27 mouse cellular contexts compared by ENCODE assay signal in the genomic region with DNA sequence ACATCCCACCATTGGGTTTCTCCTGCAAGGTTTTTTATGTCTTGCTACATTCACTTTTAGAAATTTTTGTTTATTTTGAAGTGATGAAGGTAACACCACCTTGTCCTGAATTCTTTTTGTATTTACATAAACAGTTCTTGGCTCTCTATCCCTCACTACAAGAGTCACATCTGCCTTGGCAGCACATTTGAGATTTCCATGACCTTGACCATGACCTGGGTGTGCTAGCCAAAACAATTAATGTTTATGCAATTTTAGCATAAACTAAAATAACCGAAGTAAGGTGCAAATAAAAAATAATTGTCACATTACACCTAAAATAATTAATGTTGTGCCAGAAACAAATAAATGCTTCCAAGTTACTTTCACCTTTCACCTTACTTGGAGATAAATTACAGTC. TPM values are rescaled to one million over a fixed set of nuclear protein-coding genes. Genes with fewer than 3 reads are reported as not detected.
DNase-seq lines count a peak whose midpoint lies in the region; TF ChIP-seq lines count a peak whose summit lies in the region.
"Had no signal": no experiment of that assay in that cellular context is flagged by ENCODE, and none has a peak within 500 bp of the region (broad histone marks: within the 10 kb centered on the region; RNA-seq: fewer than 3 reads in every experiment).

No protein-coding gene starts in this region.

- no peaks in the 10 kb centered on the region for H3K79me2 ChIP-seq in liver, adult 2 months (ENCODE audit: control insufficient read depth, insufficient read depth, low read length)

- peak; percentile 60 for DNase-seq in adrenal gland, adult 2 months
- DNase-seq in adrenal gland, postnatal 25 days: no peak
- peak; percentile 39 for DNase-seq in adrenal gland, postnatal 14 days
- no peak for DNase-seq in adrenal gland, postnatal 4 days (ENCODE audit: low spot score in 2 of 2)
- peak; percentile 90 for DNase-seq in liver, adult 2 months (ENCODE audit: extremely low read depth, low read depth, low spot score)
- no peak for DNase-seq in liver
- DNase-seq: B cell, adult 2 months; cerebellum, adult 11 months; cerebellum, adult 18-20 months; cerebellum, adult 8-10 months; cerebellum, adult 9-11 months; cerebellum, postnatal 14 days; cerebellum, postnatal 36 days; embryo, embryonic 11 days had no signal

- no peaks in the 10 kb centered on the region for H3K27me3 ChIP-seq in liver, adult 2 months (ENCODE audit: control insufficient read depth, insufficient read depth, low read length)
- H3K27me3 ChIP-seq: CH12.LX; embryonic facial prominence, embryonic 13.5 days; embryonic facial prominence, embryonic 15.5 days; forebrain, embryonic 12.5 days had no signal

- TF ChIP-seq POLR2A in liver, adult 2 months (IDR thresholded peaks at IDR 0.05; ENCODE audit: extremely low read depth, insufficient read depth, low read length): no peak

- peaks cover 11% of the 10 kb centered on the region for H3K4me1 ChIP-seq in liver, adult 2 months (ENCODE audit: control insufficient read depth, insufficient read depth, low read length)
- H3K4me1 ChIP-seq: embryonic facial prominence, embryonic 13.5 days; embryonic facial prominence, embryonic 15.5 days; forebrain, embryonic 10.5 days; forebrain, embryonic 12.5 days had no signal

- H3K4me3 ChIP-seq in liver, adult 2 months (ENCODE audit: insufficient read depth, low read depth, low read length): no peak overlapping the region
- H3K4me3 ChIP-seq: embryonic facial prominence, embryonic 13.5 days; embryonic facial prominence, embryonic 15.5 days; erythroblast, embryonic 14.5 days; forebrain, embryonic 10.5 days; forebrain, embryonic 12.5 days had no signal

- H3K9ac ChIP-seq in liver, adult 2 months (ENCODE audit: low read depth, low read length): no peak overlapping the region
- H3K9ac ChIP-seq: embryonic facial prominence, embryonic 13.5 days; embryonic facial prominence, embryonic 15.5 days; forebrain, embryonic 12.5 days had no signal

- WGBS in liver, adult 2 months: 17% methylated on average over 1 of the region's 1 CpGs

- H3K36me3 ChIP-seq in liver, adult 2 months (ENCODE audit: control insufficient read depth, insufficient read depth, low read length): no peaks in the 10 kb centered on the region
- H3K36me3 ChIP-seq: embryonic facial prominence, embryonic 13.5 days; embryonic facial prominence, embryonic 15.5 days; forebrain, embryonic 10.5 days; forebrain, embryonic 12.5 days; G1E had no signal

- TF ChIP-seq CTCF in liver, adult 2 months (IDR thresholded peaks at IDR 0.05; ENCODE audit: low read depth, low read length): no peak

- no peak overlapping the region for H3K27ac ChIP-seq in liver, adult 2 months (replicated peaks; ENCODE audit: insufficient read depth, low read depth, low read length)
- H3K27ac ChIP-seq: embryonic facial prominence, embryonic 13.5 days; embryonic facial prominence, embryonic 15.5 days; forebrain, embryonic 10.5 days; forebrain, embryonic 12.5 days had no signal

RNA-seq across cellular contexts. Expression of a gene that starts 6.4 kb away (rescaled TPM):
- total RNA-seq in adrenal gland, adult 2 months (2021): 100 to 1,000 TPM; 208 to 632 TPM
- polyA plus RNA-seq in adrenal gland, adult 2 months (2012; rRNA removed): 253 and 549 TPM in 2 replicates
- total RNA-seq in adrenal gland, postnatal 25 days (2021): 830 and 852 TPM in 2 replicates
- total RNA-seq in adrenal gland, postnatal 14 days (2021): 99.6 and 157 TPM in 2 replicates
- total RNA-seq in adrenal gland, postnatal 4 days (2021): 10 to 100 TPM; 79.4 to 85.0 TPM
- total RNA-seq in liver, adult 2 months (2014; rRNA removed): 467 and 510 TPM in 2 replicates
- 388 and 397 TPM in 2 replicates for polyA plus RNA-seq in liver, adult 2 months (2012; rRNA removed)

RNA-seq across cellular contexts. Expression of a gene that starts 7.2 kb away (rescaled TPM):
- total RNA-seq in adrenal gland, adult 2 months (2021): not detected
- polyA plus RNA-seq in adrenal gland, adult 2 months (2012; rRNA removed): not detected in 2 replicates
- 0.39 TPM in 1 of 2 replicates, not detected in the other for total RNA-seq in adrenal gland, postnatal 25 days (2021)
- not detected in 2 replicates for total RNA-seq in adrenal gland, postnatal 14 days (2021)
- not detected for total RNA-seq in adrenal gland, postnatal 4 days (2021)
- not detected in 2 replicates for total RNA-seq in liver, adult 2 months (2014; rRNA removed)
- polyA plus RNA-seq in liver, adult 2 months (2012; rRNA removed): 0.05 TPM in 1 of 2 replicates, not detected in the other
- total RNA-seq: CH12.LX; common myeloid progenitor, adult 5-6 weeks; G1E had no signal
- polyA plus RNA-seq: CD4-positive, CD25-positive, alpha-beta regulatory T cell, adult 4 months; embryonic facial prominence, embryonic 11.5 days; embryonic facial prominence, embryonic 13.5 days; embryonic facial prominence, embryonic 15.5 days; erythroblast, embryonic 14.5 days; forebrain, embryonic 10.5 days; forebrain, embryonic 12.5 days; forebrain, embryonic 14.5 days; forebrain, embryonic 16.5 days had no signal

RNA-seq across cellular contexts. Expression of a gene that starts 15.0 kb away (rescaled TPM):
- 10 to 100 TPM; 23.3 to 32.5 TPM for total RNA-seq in adrenal gland, adult 2 months (2021)
- 56.4 and 66.6 TPM in 2 replicates for polyA plus RNA-seq in adrenal gland, adult 2 months (2012; rRNA removed)
- 21.6 and 30.2 TPM in 2 replicates for total RNA-seq in adrenal gland, postnatal 25 days (2021)
- total RNA-seq in adrenal gland, postnatal 14 days (2021): 19.8 and 21.5 TPM in 2 replicates
- total RNA-seq in adrenal gland, postnatal 4 days (2021): 10 to 100 TPM; 21.9 to 27.4 TPM
- total RNA-seq in liver, adult 2 months (2014; rRNA removed): 4.0 and 4.8 TPM in 2 replicates
- polyA plus RNA-seq in liver, adult 2 months (2012; rRNA removed): 14.0 and 18.3 TPM in 2 replicates

RNA-seq across cellular contexts. Expression of a gene that starts 27.8 kb away (rescaled TPM):
- under 1 TPM in 1 of 2 experiments, not detected in 1; 0.81 TPM for total RNA-seq in adrenal gland, adult 2 months (2021)
- polyA plus RNA-seq in adrenal gland, adult 2 months (2012; rRNA removed): 0.55 TPM in 1 of 2 replicates, not detected in the other
- 1.6 TPM in 1 of 2 replicates, not detected in the other for total RNA-seq in adrenal gland, postnatal 25 days (2021)
- total RNA-seq in adrenal gland, postnatal 14 days (2021): 1.6 and 15.1 TPM in 2 replicates
- 10 to 100 TPM; 11.2 to 24.5 TPM for total RNA-seq in adrenal gland, postnatal 4 days (2021)
- 69.7 and 91.1 TPM in 2 replicates for total RNA-seq in liver, adult 2 months (2014; rRNA removed)
- 387 and 512 TPM in 2 replicates for polyA plus RNA-seq in liver, adult 2 months (2012; rRNA removed)
- total RNA-seq: CH12.LX had no signal
- polyA plus RNA-seq: CD4-positive, CD25-positive, alpha-beta regulatory T cell, adult 4 months; embryonic facial prominence, embryonic 13.5 days; frontal cortex, adult 2 months had no signal

RNA-seq across cellular contexts. Expression of a gene that starts 51.9 kb away (rescaled TPM):
- total RNA-seq in adrenal gland, adult 2 months (2021): 1 to 10 TPM; 2.4 to 6.6 TPM
- 20.9 and 34.5 TPM in 2 replicates for polyA plus RNA-seq in adrenal gland, adult 2 months (2012; rRNA removed)
- 9.3 and 17.7 TPM in 2 replicates for total RNA-seq in adrenal gland, postnatal 25 days (2021)
- total RNA-seq in adrenal gland, postnatal 14 days (2021): 3.3 and 5.3 TPM in 2 replicates
- total RNA-seq in adrenal gland, postnatal 4 days (2021): 10 to 100 TPM; 15.0 to 17.8 TPM
- total RNA-seq in liver, adult 2 months (2014; rRNA removed): 0.09 and 0.20 TPM in 2 replicates
- 0.19 and 0.44 TPM in 2 replicates for polyA plus RNA-seq in liver, adult 2 months (2012; rRNA removed)

Comparison
In these comparisons a context has a peak if more than half of its experiments do, and no peak if none do; other contexts are left out.
1. DNase-seq: peak in adrenal gland, adult 2 months (single experiment), adrenal gland, postnatal 14 days (single experiment) and liver, adult 2 months (single experiment); none in adrenal gland, postnatal 25 days (single experiment), adrenal gland, postnatal 4 days (0 of 2) and liver (single experiment).